Mouse (Mus musculus) cortical plate, adult 2 months (tissue): ENCODE measurements around the gene Gm15737.

Experiments
- CTCF ChIP-seq: fragments of 200-500 bp; IDR thresholded peaks from 2 replicates; pipeline ENCODE4 v1.5.1; 2011; ENCODE audit warnings: mild to moderate bottlenecking, control low read depth, low read length; ENCODE audit not compliant: insufficient read depth; ENCODE audit errors: extremely low read depth
- POLR2A ChIP-seq: fragments of 200-500 bp; IDR thresholded peaks from 2 replicates; pipeline ENCODE4 v1.6.1; 2011; ENCODE audit warnings: mild to moderate bottlenecking, low read length, control low read depth; ENCODE audit not compliant: insufficient read depth; ENCODE audit errors: extremely low read depth

GRCm38 (mm10) chr6:92829148-92829547, 40.0 kb upstream of the Gm15737 start:
- TF ChIP-seq CTCF (no peak), POLR2A (no peak)
